Mouse (Mus musculus) heart, postnatal 0 days (tissue): ENCODE results near the gene Rad9b. TPM values are rescaled to one million over a fixed set of nuclear protein-coding genes. Genes with fewer than 3 reads are reported as not detected.

Experiments
- ATAC-seq: fragments of 200-750 bp; cut with Nextera tagmentation; 2 replicates; pipeline ENCODE4 v1.8.0; 2017; ENCODE audit warnings: low read depth, moderate number of reproducible peaks, moderate library complexity; ENCODE audit not compliant: insufficient read depth
- DNase-seq: peaks from one replicate; pipeline ENCODE4 v3.0.0-alpha.2; 2016; ENCODE audit warnings: low spot score
- H3K27ac ChIP-seq: fragments of 300-500 bp; sonication (generic); 2 replicates; pipeline ENCODE4 v1.5.1; 2014; ENCODE audit warnings: low read depth, mild to moderate bottlenecking
- H3K27me3 ChIP-seq: fragments of 300-500 bp; sonication (generic); 2 replicates; pipeline ENCODE4 v1.6.1; 2014; ENCODE audit warnings: low read length, mixed read lengths; ENCODE audit not compliant: control insufficient read depth, insufficient read depth
- H3K36me3 ChIP-seq: fragments of 300-500 bp; sonication (generic); replicated peaks from 2 replicates; pipeline ENCODE4 v1.6.1; 2014; ENCODE audit warnings: low read length, mixed read lengths; ENCODE audit not compliant: control insufficient read depth, insufficient read depth
- H3K4me1 ChIP-seq: fragments of 300-500 bp; sonication (generic); 2 replicates; pipeline ENCODE4 v1.6.1; 2014; ENCODE audit warnings: antibody characterized with exemption; ENCODE audit not compliant: control insufficient read depth, insufficient read depth
- H3K4me2 ChIP-seq: fragments of 300-500 bp; sonication (generic); 2 replicates; pipeline ENCODE4 v1.6.1; 2014; ENCODE audit warnings: low read depth, mild to moderate bottlenecking, low read length, moderate library complexity
- H3K4me3 ChIP-seq: fragments of 300-500 bp; sonication (generic); 2 replicates; pipeline ENCODE4 v1.5.1; 2014; ENCODE audit warnings: low read depth, low read length
- H3K9ac ChIP-seq: fragments of 300-500 bp; sonication (generic); replicated peaks from 2 replicates; pipeline ENCODE4 v1.6.1; 2014; ENCODE audit warnings: low read depth, low read length, mixed read lengths
- H3K9me3 ChIP-seq: fragments of 300-500 bp; sonication (generic); replicated peaks from 2 replicates; pipeline ENCODE4 v1.6.1; 2016; ENCODE audit warnings: low read length; ENCODE audit not compliant: control insufficient read depth
- CTCF ChIP-seq: IDR thresholded peaks from 2 replicates; pipeline ENCODE4 v1.5.1; 2016; ENCODE audit warnings: antibody characterized with exemption, control low read depth, low read depth
- EP300 ChIP-seq: IDR thresholded peaks from 2 replicates; pipeline ENCODE4 v1.6.1; 2016; ENCODE audit warnings: antibody characterized with exemption, low read depth
- WGBS: fragments of 180-500 bp; shearing (Covaris S2); extraction: QIAGEN DNeasy Blood & Tissue Kit; methylation state at CpG from one replicate; pipeline ENCODE4 v1.1.7; 2014; 5-methylcytosine and 5-hydroxymethylcytosine counted together
- polyA plus RNA-seq: library from polyadenylated mRNA; unstranded; fragments of >200 nt; fragmentation: Nextera tagmentation; extraction: Ambion mirVana; gene quantifications from 2 replicates; pipeline ENCODE4 v1.2.1, GENCODE M21; 2015
- total RNA-seq: library from RNA; depleted of rRNA; stranded (reverse); fragments of >200 nt; gene quantifications from 2 replicates; pipeline ENCODE4 v1.2.3, GENCODE M21; 2014; ENCODE audit warnings: low replicate concordance

The Rad9b gene
- total and polyA plus RNA-seq, 2 experiments from 2014 or later: 8.2 to 13.9 TPM

GRCm38 (mm10) chr5:122342874-122343273, 11.2 kb downstream of the Rad9b start:
- ATAC-seq (no peak), DNase-seq (no peak)
- Histone ChIP-seq H3K4me1 (no peaks in the 10 kb centered on the region), H3K27ac (no peak overlapping the region), H3K9ac (no peak overlapping the region), H3K27me3 (no peaks in the 10 kb centered on the region), H3K4me2 (no peak overlapping the region), H3K36me3 (no peaks in the 10 kb centered on the region), H3K4me3 (no peak overlapping the region), H3K9me3 (no peaks in the 10 kb centered on the region)
- TF ChIP-seq EP300 (no peak), CTCF (no peak)
- 56% methylated on average over 1 of the region's 1 CpGs for WGBS

GRCm38 (mm10) chr5:122336554-122337294, 17.3 kb downstream of the Rad9b start:
- Histone ChIP-seq H3K9me3 (no peaks in the 10 kb centered on the region), H3K9ac (no peak overlapping the region), H3K4me1 (no peaks in the 10 kb centered on the region), H3K4me2 (no peak overlapping the region), H3K4me3 (no peak overlapping the region), H3K36me3 (no peaks in the 10 kb centered on the region), H3K27ac (no peak overlapping the region), H3K27me3 (no peaks in the 10 kb centered on the region)
- ATAC-seq: no peak
- DNase-seq: no peak
- 78% methylated on average over 7 of the region's 7 CpGs for WGBS
- TF ChIP-seq CTCF: no peak

GRCm38 (mm10) chr5:122334682-122335081, 19.4 kb downstream of the Rad9b start:
- DNase-seq (no peak), ATAC-seq (no peak)
- TF ChIP-seq EP300 (no peak), CTCF (no peak)
- WGBS: 75% methylated on average over 3 of the region's 3 CpGs
- H3K27me3 ChIP-seq: no peaks in the 10 kb centered on the region
- H3K9ac ChIP-seq: no peak overlapping the region
- no peaks in the 10 kb centered on the region for H3K4me1 ChIP-seq
- H3K4me3 ChIP-seq: no peak overlapping the region
- H3K9me3 ChIP-seq: no peaks in the 10 kb centered on the region
- H3K27ac ChIP-seq: no peak overlapping the region
- H3K36me3 ChIP-seq: no peaks in the 10 kb centered on the region
- no peak overlapping the region for H3K4me2 ChIP-seq

GRCm38 (mm10) chr5:122330269-122330668, 23.8 kb downstream of the Rad9b start:
- Histone ChIP-seq H3K27me3 (no peaks in the 10 kb centered on the region), H3K27ac (no peak overlapping the region), H3K36me3 (peaks cover 14% of the 10 kb centered on the region; the same call in 1 of the 2 replicates), H3K9ac (no peak overlapping the region), H3K4me2 (no peak overlapping the region), H3K4me3 (no peak overlapping the region), H3K9me3 (no peaks in the 10 kb centered on the region), H3K4me1 (no peaks in the 10 kb centered on the region)
- DNase-seq: no peak
- WGBS: 73% methylated on average over 4 of the region's 4 CpGs
- TF ChIP-seq EP300 (no peak), CTCF (0 out of 2 replicates have a peak, but pooled peaks have one; percentile 8)
- ATAC-seq: no peak

- ATAC-seq: no peak
- Histone ChIP-seq H3K9ac (no peak overlapping the region), H3K36me3 (peaks cover 32% of the 10 kb centered on the region; the same call in 1 of the 2 replicates), H3K27me3 (no peaks in the 10 kb centered on the region), H3K27ac (no peak overlapping the region), H3K4me1 (no peaks in the 10 kb centered on the region), H3K4me2 (no peak overlapping the region), H3K9me3 (no peaks in the 10 kb centered on the region), H3K4me3 (no peak overlapping the region)
- TF ChIP-seq EP300 (no peak), CTCF (no peak)
- no peak for DNase-seq
- WGBS: 88% methylated on average over 3 of the region's 3 CpGs
Measured at GRCm38 (mm10) chr5:122327283-122327682, 26.8 kb downstream of the Rad9b start.

GRCm38 (mm10) chr5:122325477-122325876, 28.6 kb downstream of the Rad9b start:
- Histone ChIP-seq H3K4me1 (peaks cover 2% of the 10 kb centered on the region; the same call in 1 of the 2 replicates), H3K4me3 (no peak overlapping the region), H3K9ac (no peak overlapping the region), H3K9me3 (no peaks in the 10 kb centered on the region), H3K27me3 (no peaks in the 10 kb centered on the region), H3K27ac (no peak overlapping the region), H3K4me2 (no peak overlapping the region), H3K36me3 (peaks cover 47% of the 10 kb centered on the region)
- ATAC-seq (peak; percentile 34), DNase-seq (no peak)
- TF ChIP-seq CTCF (no peak), EP300 (no peak)
- WGBS: 77% methylated on average over 8 of the region's 8 CpGs
